Mouse (Mus musculus): ENCODE measurements around the gene Slc25a43.

Gene Slc25a43

GRCm38 (mm10) chrX:36825032-36825431 lies 81.6 kb downstream of the Slc25a43 start:
- DNase-seq = no peak

Measured in cerebellum, postnatal 10 days (tissue).